Mouse (Mus musculus) retina, adult 2 months (tissue): ENCODE results near the gene Tead4.

Experiments
- DNase-seq: peaks from one replicate; pipeline ENCODE4 v3.0.0-alpha.2; 2012; ENCODE audit warnings: low read depth, low spot score

Tead4 gene

DNA sequence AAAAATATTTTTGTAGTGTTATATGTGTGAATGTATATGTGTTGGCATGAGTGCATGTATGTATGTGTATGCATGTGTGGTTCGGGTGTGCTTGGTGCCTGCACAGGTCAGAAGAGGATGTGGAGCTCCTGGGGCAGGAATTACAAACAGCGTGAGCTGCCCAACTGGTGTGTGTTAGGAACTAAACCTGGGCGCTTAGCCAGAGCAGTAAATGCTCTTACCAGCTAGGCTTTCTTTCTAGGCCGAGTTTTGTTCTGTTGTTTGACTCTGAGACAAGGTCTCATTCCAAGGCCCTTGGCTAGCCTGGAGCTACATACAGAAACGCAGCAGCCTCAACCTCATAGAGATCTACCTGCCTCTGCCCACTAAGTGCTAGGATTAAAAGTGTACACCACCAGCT, 9.3 kb downstream of the Tead4 start:
- no peak for DNase-seq

GRCm38 (mm10) chr6:128288681-128289080, 11.9 kb downstream of the Tead4 start:
- no peak for DNase-seq

DNA sequence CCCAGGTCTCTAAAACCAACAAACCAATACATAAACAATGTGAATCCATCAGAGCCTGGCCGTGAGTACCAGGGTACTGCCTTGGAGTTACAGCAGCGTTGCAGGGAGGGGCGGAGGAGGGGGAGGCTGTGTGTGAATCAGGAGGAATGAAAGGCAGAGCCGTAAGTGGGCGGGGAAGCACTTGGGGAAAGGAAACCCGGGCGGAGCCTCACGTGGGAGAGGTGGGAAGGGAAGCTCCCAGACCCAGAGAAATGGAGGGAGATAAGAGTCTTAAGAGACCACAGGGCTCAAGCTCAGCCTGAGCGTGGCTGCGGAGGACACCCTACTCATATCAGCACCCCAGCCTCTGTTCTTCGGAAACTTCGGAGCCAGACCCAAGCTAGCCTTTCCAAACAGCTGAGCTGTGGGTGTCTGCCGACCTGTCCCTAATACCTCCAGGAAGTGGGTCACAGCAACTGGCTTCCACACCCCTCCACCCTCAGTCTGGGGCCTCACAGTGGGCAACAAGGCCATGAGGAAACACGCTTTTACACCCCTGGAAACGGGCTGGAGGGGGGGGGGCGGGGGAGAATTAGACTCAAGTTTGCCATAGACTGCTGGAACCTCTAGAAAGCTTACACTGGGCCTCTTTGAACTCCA, 14.7 kb downstream of the Tead4 start:
- no peak for DNase-seq

DNA sequence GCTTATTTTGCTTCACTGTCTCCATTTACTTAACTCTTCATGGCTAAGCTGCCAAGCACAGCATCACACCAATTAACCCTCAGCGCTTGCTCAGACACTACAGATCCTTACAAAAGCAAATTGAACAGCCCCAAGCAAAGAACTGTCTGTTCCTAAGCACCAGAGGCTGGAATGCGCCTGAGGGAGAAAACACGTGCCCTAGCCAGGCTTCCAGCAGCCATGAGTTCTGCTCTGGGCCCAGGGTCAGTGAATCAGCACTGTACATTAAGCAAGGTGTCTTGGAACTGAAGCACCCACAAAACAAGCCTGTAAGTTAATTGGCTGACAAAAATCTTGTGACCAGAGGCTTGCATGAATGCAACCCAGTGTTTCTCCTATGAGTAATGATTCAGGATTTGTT, 18.5 kb downstream of the Tead4 start:
- DNase-seq = no peak

GRCm38 (mm10) chr6:128280472-128281145, 20.0 kb downstream of the Tead4 start:
- no peak for DNase-seq

DNA sequence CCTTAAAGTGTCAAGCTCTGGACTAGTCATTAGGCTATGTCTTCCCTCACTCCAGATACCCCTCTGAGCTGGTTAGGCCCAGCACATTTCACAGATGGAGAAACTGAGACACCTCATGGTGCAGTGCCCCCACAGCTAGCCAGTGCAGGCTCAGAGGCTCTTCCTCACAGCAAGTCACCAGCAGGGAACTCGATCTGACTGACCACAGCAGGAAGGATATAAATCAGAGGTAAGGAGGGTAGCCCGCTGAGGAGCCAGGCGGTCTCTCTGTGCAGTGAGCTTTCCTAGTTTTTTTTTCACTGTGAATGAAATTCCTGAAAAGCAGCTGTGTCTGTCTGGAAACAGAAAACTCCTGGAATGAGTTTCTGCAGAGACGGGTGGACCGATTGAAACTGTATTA, 21.0 kb downstream of the Tead4 start:
- DNase-seq = no peak

DNA sequence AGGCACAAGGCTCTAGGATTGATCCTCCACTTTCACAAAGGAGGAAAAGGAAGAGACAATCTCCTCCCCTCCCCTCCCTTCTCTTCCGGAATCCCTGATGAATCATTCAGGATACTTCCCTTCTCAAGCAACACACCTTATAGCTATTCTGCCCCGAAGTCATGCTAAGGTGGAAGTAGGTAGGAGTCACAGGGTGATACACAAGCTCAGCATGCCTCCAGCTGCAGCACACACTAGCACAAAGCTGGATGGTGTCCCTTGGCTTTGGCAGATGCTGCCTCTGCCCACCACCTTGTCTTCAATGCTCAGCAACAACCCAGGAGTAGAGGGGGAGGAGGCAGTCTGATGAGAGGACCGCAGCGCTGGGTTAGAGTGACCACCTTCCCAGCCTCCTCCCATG, 21.5 kb downstream of the Tead4 start:
- no peak for DNase-seq

GRCm38 (mm10) chr6:128277132-128278085, 23.2 kb downstream of the Tead4 start:
- no peak for DNase-seq

- DNase-seq = no peak
Measured at GRCm38 (mm10) chr6:128276349-128276748, 24.3 kb downstream of the Tead4 start.

DNA sequence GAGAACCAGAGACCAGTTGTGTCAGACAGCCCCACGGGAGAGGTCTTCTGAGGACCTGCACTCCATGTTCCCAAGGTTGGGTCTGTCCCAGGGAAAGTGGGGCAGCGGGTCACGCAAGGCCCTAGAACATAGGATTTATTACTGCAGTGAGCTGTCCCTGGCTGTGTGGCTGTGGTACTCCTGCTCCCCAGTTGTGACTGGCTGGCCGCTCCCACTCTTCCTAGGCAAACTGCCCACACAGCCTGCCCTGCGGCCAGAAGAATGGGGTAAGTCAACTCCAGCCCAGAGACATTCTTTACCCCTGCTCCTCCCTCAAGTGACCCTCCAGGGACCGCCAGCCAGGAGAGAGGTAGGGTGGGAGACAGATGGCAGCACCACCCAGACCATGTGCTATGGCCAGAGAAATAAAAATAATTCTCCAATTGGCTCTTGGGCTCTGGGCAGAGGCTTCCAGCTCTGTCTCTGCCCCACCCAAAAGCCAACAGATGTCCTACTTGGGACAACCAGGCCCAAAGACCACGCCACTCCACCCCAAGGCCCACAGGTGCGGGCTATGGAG, 25.0 kb downstream of the Tead4 start:
- no peak for DNase-seq

DNA sequence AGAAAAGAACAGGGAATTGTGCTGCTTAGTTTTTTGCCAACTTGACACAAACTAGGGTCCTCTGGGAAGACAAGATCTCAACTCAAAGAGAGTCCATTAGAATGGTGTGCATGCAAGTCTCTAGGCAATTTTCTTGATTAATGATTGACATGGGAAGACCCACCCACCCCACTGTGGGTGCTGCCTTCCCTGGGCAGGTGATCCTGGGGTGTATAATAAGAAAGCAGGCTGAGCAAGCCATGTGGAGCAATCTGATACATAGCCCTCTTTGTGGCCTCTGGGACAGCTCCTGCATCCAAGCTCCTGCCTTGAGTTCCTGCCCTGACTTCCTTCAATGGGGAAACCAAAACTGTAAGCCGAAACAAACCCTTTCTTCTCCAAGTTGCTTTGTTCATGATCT, 27.1 kb downstream of the Tead4 start:
- no peak for DNase-seq

GRCm38 (mm10) chr6:128272754-128273153, 27.9 kb downstream of the Tead4 start:
- no peak for DNase-seq

DNA sequence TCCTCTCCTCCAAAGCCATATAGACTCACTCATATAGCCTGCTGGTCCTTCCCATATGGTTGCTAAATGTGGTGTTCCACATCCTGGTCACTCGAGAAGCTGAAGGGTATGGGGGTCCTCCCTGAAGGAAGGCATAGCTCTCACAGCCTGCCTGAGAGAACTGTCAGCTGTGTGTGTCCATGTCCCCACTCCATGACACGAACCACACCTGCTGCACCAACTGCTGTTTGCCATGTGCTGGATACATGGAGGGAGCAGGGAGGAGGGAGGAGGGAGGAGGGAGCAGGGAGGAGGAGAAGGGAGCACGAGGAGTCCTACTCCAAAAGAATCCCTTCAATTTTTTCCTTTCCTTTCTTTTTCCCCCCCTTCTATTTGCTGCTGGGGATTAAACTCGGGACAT, 30.8 kb downstream of the Tead4 start:
- DNase-seq = no peak

DNA sequence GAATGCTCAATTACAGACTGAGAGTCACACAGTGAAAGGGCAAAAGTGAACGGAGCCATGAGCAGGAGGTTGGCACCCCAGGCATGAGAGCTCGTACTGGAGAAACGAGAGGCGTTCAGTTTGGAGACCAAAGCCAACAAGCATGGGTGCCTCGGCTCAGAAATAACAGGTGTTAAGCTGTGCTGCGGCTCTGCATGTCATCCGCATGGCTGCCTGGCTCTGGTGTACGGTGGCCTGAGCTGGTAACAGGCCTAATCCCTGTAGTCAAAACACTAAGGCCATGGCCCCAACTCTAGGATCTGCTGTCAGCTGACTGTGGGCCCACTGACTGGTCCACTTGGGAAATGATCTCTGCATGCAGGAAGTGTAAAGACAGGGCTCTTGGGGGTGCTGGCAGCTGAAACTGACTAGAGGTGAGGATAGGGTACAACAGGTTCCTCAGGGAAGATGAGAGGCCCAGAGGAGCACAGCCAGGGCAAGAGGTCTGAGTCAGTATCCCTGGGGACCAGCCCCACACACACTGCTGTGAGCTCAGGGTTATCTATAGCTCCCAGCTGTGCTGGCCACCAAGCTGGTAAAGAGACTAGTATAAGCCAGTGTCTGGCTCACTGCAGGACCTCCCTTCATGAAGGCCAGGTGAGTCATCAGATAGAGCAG, 35.6 kb downstream of the Tead4 start:
- DNase-seq = no peak

GRCm38 (mm10) chr6:128261486-128261885, 39.1 kb downstream of the Tead4 start:
- DNase-seq = no peak

- no peak for DNase-seq
Measured at GRCm38 (mm10) chr6:128259252-128259651, 41.4 kb downstream of the Tead4 start.

- no peak for DNase-seq
Measured at GRCm38 (mm10) chr6:128255941-128256340, 44.7 kb downstream of the Tead4 start.

- no peak for DNase-seq
Measured at GRCm38 (mm10) chr6:128255292-128255691, 45.3 kb downstream of the Tead4 start.

- no peak for DNase-seq
Measured at GRCm38 (mm10) chr6:128254551-128254950, 46.1 kb downstream of the Tead4 start.

DNA sequence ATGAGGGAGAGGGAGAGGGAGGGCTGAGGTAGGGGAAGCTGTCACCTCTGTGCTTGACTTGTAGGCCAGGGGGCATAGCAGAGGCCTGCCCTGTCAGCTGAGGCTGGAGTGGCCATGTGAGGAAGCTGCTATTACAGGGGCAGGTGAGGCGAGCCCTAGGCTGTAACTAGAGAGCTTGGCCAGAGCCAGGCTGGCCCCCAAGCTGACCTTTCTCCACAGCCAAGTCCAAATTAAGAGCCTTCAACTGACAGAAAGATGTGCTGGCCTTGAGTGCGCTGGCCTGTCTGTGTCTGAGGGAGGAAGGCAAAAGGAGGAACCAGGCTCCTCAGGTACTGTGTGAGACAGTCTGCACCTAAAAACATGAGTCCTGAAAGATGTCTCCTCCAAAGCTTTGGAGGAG, 47.5 kb downstream of the Tead4 start:
- DNase-seq = no peak

- no peak for DNase-seq
Measured at GRCm38 (mm10) chr6:128250596-128250995, 50.0 kb downstream of the Tead4 start.
